Mouse (Mus musculus) kidney, adult 2 months (tissue): ENCODE data around the gene C530025M09Rik. TPM values are rescaled to one million over a fixed set of nuclear protein-coding genes. Genes with fewer than 3 reads are reported as not detected.

Experiments
- DNase-seq: peaks from one replicate; pipeline ENCODE4 v3.0.0; 2021
- H3K27ac ChIP-seq: fragments of 200-500 bp; 2 replicates; pipeline ENCODE4 v1.5.1; 2012; ENCODE audit warnings: low read depth, low read length, control low read depth, inconsistent platforms; ENCODE audit not compliant: insufficient read depth
- H3K27me3 ChIP-seq: fragments of 200-500 bp; replicated peaks from 2 replicates; pipeline ENCODE4 v1.6.1; 2012; ENCODE audit warnings: mild to moderate bottlenecking, moderate library complexity, low read length, inconsistent platforms; ENCODE audit not compliant: control insufficient read depth, insufficient read depth
- H3K36me3 ChIP-seq: fragments of 200-500 bp; 2 replicates; pipeline ENCODE4 v1.6.1; 2012; ENCODE audit warnings: mild to moderate bottlenecking, moderate library complexity, low read length, inconsistent platforms; ENCODE audit not compliant: control insufficient read depth, insufficient read depth
- H3K4me1 ChIP-seq: fragments of 200-500 bp; 2 replicates; pipeline ENCODE4 v1.6.1; 2011; ENCODE audit warnings: low read length; ENCODE audit not compliant: control insufficient read depth, insufficient read depth
- H3K4me3 ChIP-seq: fragments of 200-500 bp; 2 replicates; pipeline ENCODE4 v1.5.1; 2011; ENCODE audit warnings: mild to moderate bottlenecking, low read depth, low read length, control low read depth; ENCODE audit not compliant: insufficient read depth
- CTCF ChIP-seq: fragments of 200-500 bp; conservative IDR thresholded peaks from 2 replicates; pipeline ENCODE4 v1.5.1; 2011; ENCODE audit warnings: low read depth, mild to moderate bottlenecking, control low read depth, low read length, moderate library complexity, mixed read lengths; ENCODE audit not compliant: insufficient read depth, insufficient read length
- POLR2A ChIP-seq: fragments of 200-500 bp; IDR thresholded peaks from one replicate; pipeline ENCODE4 v1.6.1; 2011; ENCODE audit warnings: low read depth, low read length, control low read depth
- WGBS: fragments of 180-500 bp; shearing (Covaris S2); methylation state at CpG from one replicate; pipeline ENCODE4 v1.1.7; 2018; 5-methylcytosine and 5-hydroxymethylcytosine counted together
- polyA plus RNA-seq: library from polyadenylated mRNA; depleted of rRNA; stranded (reverse); fragments of >200 nt; gene quantifications from 2 replicates; pipeline ENCODE4 v1.2.3, GENCODE M21; 2012; rRNA removed

The C530025M09Rik gene
- polyA plus RNA-seq, 1 experiment = not detected

- WGBS = 70% methylated on average over 3 of the region's 3 CpGs
- no peak for TF ChIP-seq POLR2A
- no peak for TF ChIP-seq CTCF
- DNase-seq = no peak
These were observed 26.3 kb downstream of the C530025M09Rik start for GRCm38 (mm10) chr2:149804599-149805140.

DNA sequence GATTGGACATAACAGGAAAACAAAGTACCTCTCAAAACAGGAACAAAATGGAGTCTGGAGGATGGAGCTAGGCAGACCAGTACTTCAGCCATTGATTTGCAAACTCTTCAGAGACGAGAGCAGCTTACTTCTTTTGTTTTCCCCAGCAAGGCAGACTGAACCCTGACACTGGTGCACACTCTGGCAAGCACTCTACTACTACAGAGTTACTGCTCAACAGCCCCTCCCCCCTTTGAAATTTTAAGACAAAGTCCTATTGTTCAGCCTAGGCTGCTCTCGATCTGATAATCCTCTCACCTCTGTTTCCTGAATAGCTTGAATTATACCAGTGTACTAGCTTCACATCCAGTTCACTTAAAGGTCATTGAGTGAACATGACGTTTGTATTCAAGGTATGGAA lies 32.4 kb downstream of the C530025M09Rik start:
- DNase-seq = no peak
- Histone ChIP-seq H3K4me3 (no peak overlapping the region), H3K27me3 (no peaks in the 10 kb centered on the region), H3K4me1 (no peaks in the 10 kb centered on the region), H3K27ac (no peak overlapping the region), H3K36me3 (no peaks in the 10 kb centered on the region)
- TF ChIP-seq CTCF (no peak), POLR2A (no peak)
- 22% methylated on average over 3 of the region's 3 CpGs for WGBS

More at GRCm38 (mm10) chr2:149804599-149805140, 26.3 kb downstream of the C530025M09Rik start:
- Histone ChIP-seq H3K27me3 (no peaks in the 10 kb centered on the region), H3K27ac (no peak overlapping the region), H3K4me1 (no peaks in the 10 kb centered on the region), H3K4me3 (no peak overlapping the region), H3K36me3 (no peaks in the 10 kb centered on the region)

Other genes starting within 250 kb of the C530025M09Rik start
- gene Syndig1, start 2.0 kb downstream of the C530025M09Rik start, polyA plus RNA-seq = 0.20 and 0.46 TPM in 2 replicates